ENCODE assay signal across 17 mouse cellular contexts in genomic region chr3:122322226-122322625, GRCm38 (mm10). TPM values are rescaled to one million over a fixed set of nuclear protein-coding genes. Genes with fewer than 3 reads are reported as not detected.
DNase-seq lines count a peak whose midpoint lies in the region; ATAC-seq and TF ChIP-seq lines count a peak whose summit lies in the region.
"Had no signal": no experiment of that assay in that cellular context is flagged by ENCODE, and none has a peak within 500 bp of the region (broad histone marks: within the 10 kb centered on the region; RNA-seq: fewer than 3 reads in every experiment).

No protein-coding gene starts in this region.

- H3K36me3 ChIP-seq in hindbrain, embryonic 10.5 days, result no peaks in the 10 kb centered on the region
- H3K36me3 ChIP-seq in hindbrain, embryonic 13.5 days, result no peaks in the 10 kb centered on the region
- H3K36me3 ChIP-seq in midbrain, embryonic 11.5 days (ENCODE audit: control insufficient read depth, insufficient read depth, low read length), result no peaks in the 10 kb centered on the region
- H3K36me3 ChIP-seq in midbrain, embryonic 15.5 days (replicated peaks), result no peaks in the 10 kb centered on the region
- H3K36me3 ChIP-seq in intestine, postnatal 0 days (ENCODE audit: control insufficient read depth, insufficient read depth), result no peaks in the 10 kb centered on the region
- no peaks in the 10 kb centered on the region for H3K36me3 ChIP-seq in stomach, postnatal 0 days (ENCODE audit: control insufficient read depth, insufficient read depth, low read length)
- no peaks in the 10 kb centered on the region for H3K36me3 ChIP-seq in liver, embryonic 11.5 days (ENCODE audit: control insufficient read depth, insufficient read depth, low read length)
- H3K36me3 ChIP-seq: embryonic facial prominence, embryonic 15.5 days; forebrain, embryonic 15.5 days; heart, embryonic 12.5 days had no signal

- TF ChIP-seq CTCF in intestine, postnatal 0 days (IDR thresholded peaks at IDR 0.05; ENCODE audit: low read depth), result no peak
- TF ChIP-seq CTCF in stomach, postnatal 0 days (IDR thresholded peaks at IDR 0.05; ENCODE audit: low read depth), result no peak

- no peak for TF ChIP-seq EP300 in stomach, postnatal 0 days (optimal IDR thresholded peaks at IDR 0.05)

- H3K4me1 ChIP-seq in hindbrain, embryonic 10.5 days (replicated peaks), result peaks cover 18% of the 10 kb centered on the region
- peaks cover 5% of the 10 kb centered on the region; the same call in 1 of the 2 replicates for H3K4me1 ChIP-seq in hindbrain, embryonic 13.5 days (replicated peaks)
- no peaks in the 10 kb centered on the region for H3K4me1 ChIP-seq in midbrain, embryonic 11.5 days (ENCODE audit: control insufficient read depth, insufficient read depth, low read length)
- no peaks in the 10 kb centered on the region for H3K4me1 ChIP-seq in midbrain, embryonic 15.5 days
- H3K4me1 ChIP-seq in intestine, postnatal 0 days (replicated peaks; ENCODE audit: control insufficient read depth, insufficient read depth, low read length), result no peaks in the 10 kb centered on the region
- no peaks in the 10 kb centered on the region for H3K4me1 ChIP-seq in stomach, postnatal 0 days (replicated peaks; ENCODE audit: control insufficient read depth, insufficient read depth)
- no peaks in the 10 kb centered on the region for H3K4me1 ChIP-seq in liver, embryonic 11.5 days (replicated peaks; ENCODE audit: control insufficient read depth, insufficient read depth, low read length)
- H3K4me1 ChIP-seq: forebrain, embryonic 15.5 days had no signal

- no peaks in the 10 kb centered on the region for H3K9me3 ChIP-seq in hindbrain, embryonic 10.5 days
- H3K9me3 ChIP-seq in hindbrain, embryonic 13.5 days, result no peaks in the 10 kb centered on the region
- H3K9me3 ChIP-seq in midbrain, embryonic 11.5 days (ENCODE audit: control insufficient read depth, low read length), result no peaks in the 10 kb centered on the region
- H3K9me3 ChIP-seq in midbrain, embryonic 15.5 days, result no peaks in the 10 kb centered on the region
- H3K9me3 ChIP-seq in intestine, postnatal 0 days (ENCODE audit: control insufficient read depth), result no peaks in the 10 kb centered on the region
- H3K9me3 ChIP-seq in stomach, postnatal 0 days (ENCODE audit: control insufficient read depth, low read length), result no peaks in the 10 kb centered on the region
- H3K9me3 ChIP-seq in liver, embryonic 11.5 days (ENCODE audit: control insufficient read depth, low read length), result no peaks in the 10 kb centered on the region
- H3K9me3 ChIP-seq: embryonic facial prominence, embryonic 15.5 days; forebrain, embryonic 15.5 days; heart, embryonic 12.5 days; megakaryocyte, embryonic 14.5 days had no signal

- no peaks in the 10 kb centered on the region for H3K27me3 ChIP-seq in hindbrain, embryonic 10.5 days (ENCODE audit: insufficient read depth, poor library complexity, severe bottlenecking)
- no peaks in the 10 kb centered on the region for H3K27me3 ChIP-seq in hindbrain, embryonic 13.5 days
- no peaks in the 10 kb centered on the region for H3K27me3 ChIP-seq in midbrain, embryonic 11.5 days (ENCODE audit: control insufficient read depth, insufficient read depth, low read length)
- no peaks in the 10 kb centered on the region for H3K27me3 ChIP-seq in midbrain, embryonic 15.5 days (replicated peaks)
- H3K27me3 ChIP-seq in intestine, postnatal 0 days (replicated peaks; ENCODE audit: control insufficient read depth, insufficient read depth, low read length), result no peaks in the 10 kb centered on the region
- H3K27me3 ChIP-seq in stomach, postnatal 0 days (ENCODE audit: control insufficient read depth, insufficient read depth, low read length), result no peaks in the 10 kb centered on the region
- no peaks in the 10 kb centered on the region for H3K27me3 ChIP-seq in liver, embryonic 11.5 days (replicated peaks; ENCODE audit: control insufficient read depth, insufficient read depth, low read length)
- H3K27me3 ChIP-seq: embryonic facial prominence, embryonic 15.5 days; forebrain, embryonic 15.5 days had no signal

- no peak overlapping the region for H3K4me3 ChIP-seq in hindbrain, embryonic 10.5 days
- H3K4me3 ChIP-seq in hindbrain, embryonic 13.5 days, result no peak overlapping the region
- no peak overlapping the region for H3K4me3 ChIP-seq in midbrain, embryonic 11.5 days (ENCODE audit: low read depth, low read length)
- no peak overlapping the region for H3K4me3 ChIP-seq in midbrain, embryonic 15.5 days
- H3K4me3 ChIP-seq in intestine, postnatal 0 days (ENCODE audit: low read depth, low read length), result no peak overlapping the region
- no peak overlapping the region for H3K4me3 ChIP-seq in stomach, postnatal 0 days (ENCODE audit: low read depth, low read length)
- no peak overlapping the region for H3K4me3 ChIP-seq in liver, embryonic 11.5 days (ENCODE audit: low read depth, low read length)
- H3K4me3 ChIP-seq: embryonic facial prominence, embryonic 15.5 days; forebrain, embryonic 15.5 days; heart, embryonic 12.5 days; megakaryocyte, embryonic 14.5 days had no signal

- DNase-seq in hindbrain, embryonic 10.5 days (ENCODE audit: low spot score), result no peak
- peak; percentile 70 for DNase-seq in midbrain, embryonic 11.5 days (ENCODE audit: low spot score, missing footprints)
- no peak for DNase-seq in stomach, postnatal 0 days (ENCODE audit: low spot score)
- no peak for DNase-seq in adipocyte (ENCODE audit: low spot score)
- no peak for DNase-seq in liver, embryonic 11.5 days (ENCODE audit: low spot score)
- DNase-seq: adrenal gland, postnatal 25 days; cerebellum, postnatal 14 days; gastrocnemius, postnatal 10 days; kidney, adult 11 months; liver, postnatal 0 days had no signal

- H3K27ac ChIP-seq in hindbrain, embryonic 10.5 days, result peak overlapping the region; percentile 18; the same call in 1 of the 2 replicates
- H3K27ac ChIP-seq in hindbrain, embryonic 13.5 days, result no peak overlapping the region
- H3K27ac ChIP-seq in midbrain, embryonic 11.5 days (ENCODE audit: low read depth, low read length), result no peak overlapping the region
- H3K27ac ChIP-seq in midbrain, embryonic 15.5 days, result no peak overlapping the region
- H3K27ac ChIP-seq in intestine, postnatal 0 days (ENCODE audit: low read depth, low read length), result no peak overlapping the region
- H3K27ac ChIP-seq in stomach, postnatal 0 days (replicated peaks), result no peak overlapping the region
- H3K27ac ChIP-seq in liver, embryonic 11.5 days (ENCODE audit: low read depth, low read length), result no peak overlapping the region
- H3K27ac ChIP-seq: embryonic facial prominence, embryonic 15.5 days; forebrain, embryonic 15.5 days had no signal

- H3K9ac ChIP-seq in hindbrain, embryonic 13.5 days, result no peak overlapping the region
- H3K9ac ChIP-seq in midbrain, embryonic 11.5 days (ENCODE audit: low read length), result no peak overlapping the region
- H3K9ac ChIP-seq in midbrain, embryonic 15.5 days, result no peak overlapping the region
- H3K9ac ChIP-seq in intestine, postnatal 0 days (ENCODE audit: low read depth, low read length), result no peak overlapping the region
- H3K9ac ChIP-seq in stomach, postnatal 0 days (ENCODE audit: low read length), result no peak overlapping the region
- no peak overlapping the region for H3K9ac ChIP-seq in liver, embryonic 11.5 days (ENCODE audit: low read depth, low read length)
- H3K9ac ChIP-seq: embryonic facial prominence, embryonic 15.5 days; forebrain, embryonic 15.5 days; heart, embryonic 12.5 days; liver, postnatal 0 days had no signal

- ATAC-seq in hindbrain, embryonic 13.5 days (ENCODE audit: low FRiP score), result no peak
- no peak for ATAC-seq in midbrain, embryonic 11.5 days (ENCODE audit: low FRiP score)
- no peak for ATAC-seq in midbrain, embryonic 15.5 days (replicated peaks)
- ATAC-seq in intestine, postnatal 0 days, result 0 out of 2 replicates have a peak, but pooled peaks have one; percentile 9
- ATAC-seq in stomach, postnatal 0 days (ENCODE audit: low FRiP score, low TSS enrichment), result peak; percentile 33; the same call in 1 of the 2 replicates
- ATAC-seq in liver, embryonic 11.5 days (replicated peaks; ENCODE audit: low FRiP score), result no peak
- ATAC-seq: forebrain, embryonic 15.5 days; liver, postnatal 0 days had no signal

- no peak overlapping the region for H3K4me2 ChIP-seq in hindbrain, embryonic 13.5 days
- H3K4me2 ChIP-seq in midbrain, embryonic 11.5 days, result no peak overlapping the region
- no peak overlapping the region for H3K4me2 ChIP-seq in midbrain, embryonic 15.5 days
- H3K4me2 ChIP-seq in intestine, postnatal 0 days (replicated peaks; ENCODE audit: low read depth), result no peak overlapping the region
- H3K4me2 ChIP-seq in stomach, postnatal 0 days (replicated peaks; ENCODE audit: low read depth), result no peak overlapping the region
- no peak overlapping the region for H3K4me2 ChIP-seq in liver, embryonic 11.5 days
- H3K4me2 ChIP-seq: embryonic facial prominence, embryonic 15.5 days; forebrain, embryonic 15.5 days; heart, embryonic 12.5 days had no signal

- WGBS in hindbrain, embryonic 10.5 days, result 75% methylated on average over 9 of the region's 9 CpGs
- 75% methylated on average over 9 of the region's 9 CpGs for WGBS in hindbrain, embryonic 13.5 days
- WGBS in midbrain, embryonic 11.5 days, result 79% methylated on average over 9 of the region's 9 CpGs
- WGBS in midbrain, embryonic 15.5 days, result 80% methylated on average over 9 of the region's 9 CpGs
- WGBS in intestine, postnatal 0 days, result 47% methylated on average over 9 of the region's 9 CpGs
- WGBS in stomach, postnatal 0 days, result 69% methylated on average over 9 of the region's 9 CpGs
- 70% methylated on average over 9 of the region's 9 CpGs for WGBS in liver, embryonic 11.5 days

RNA-seq across cellular contexts. Expression of gene Bcar3, which starts 28.3 kb away (rescaled TPM):
- 10.5 and 11.8 TPM in 2 replicates for polyA plus RNA-seq in hindbrain, embryonic 10.5 days (2016; fragmentation: Nextera tagmentation; extraction: Ambion mirVana)
- polyA plus RNA-seq in hindbrain, embryonic 13.5 days (2015; fragmentation: Nextera tagmentation; extraction: Ambion mirVana), result 6.1 and 7.9 TPM in 2 replicates
- polyA plus RNA-seq in midbrain, embryonic 11.5 days (2014; fragmentation: Nextera tagmentation; extraction: Ambion mirVana), result 16.6 and 16.7 TPM in 2 replicates
- 7.2 and 7.5 TPM in 2 replicates for polyA plus RNA-seq in midbrain, embryonic 15.5 days (2015; fragmentation: Nextera tagmentation; extraction: Ambion mirVana)
- polyA plus RNA-seq in intestine, postnatal 0 days (2015; fragmentation: Nextera tagmentation; extraction: Ambion mirVana), result 33.5 and 33.8 TPM in 2 replicates
- 12.1 and 12.6 TPM in 2 replicates for polyA plus RNA-seq in stomach, postnatal 0 days (2015; fragmentation: Nextera tagmentation; extraction: Ambion mirVana)
- 10.1 and 12.2 TPM in 2 replicates for polyA plus RNA-seq in liver, embryonic 11.5 days (2014; fragmentation: Nextera tagmentation; extraction: Ambion mirVana)

RNA-seq across cellular contexts. Expression of gene Dnttip2, which starts 48.0 kb away (rescaled TPM):
- 65.0 and 83.1 TPM in 2 replicates for polyA plus RNA-seq in hindbrain, embryonic 10.5 days (2016; fragmentation: Nextera tagmentation; extraction: Ambion mirVana)
- polyA plus RNA-seq in hindbrain, embryonic 13.5 days (2015; fragmentation: Nextera tagmentation; extraction: Ambion mirVana), result 58.2 and 59.6 TPM in 2 replicates
- polyA plus RNA-seq in midbrain, embryonic 11.5 days (2014; fragmentation: Nextera tagmentation; extraction: Ambion mirVana), result 96.8 and 104 TPM in 2 replicates
- 43.9 and 45.2 TPM in 2 replicates for polyA plus RNA-seq in midbrain, embryonic 15.5 days (2015; fragmentation: Nextera tagmentation; extraction: Ambion mirVana)
- polyA plus RNA-seq in intestine, postnatal 0 days (2015; fragmentation: Nextera tagmentation; extraction: Ambion mirVana), result 42.4 and 44.9 TPM in 2 replicates
- 37.1 and 39.2 TPM in 2 replicates for polyA plus RNA-seq in stomach, postnatal 0 days (2015; fragmentation: Nextera tagmentation; extraction: Ambion mirVana)
- 93.7 and 102 TPM in 2 replicates for polyA plus RNA-seq in liver, embryonic 11.5 days (2014; fragmentation: Nextera tagmentation; extraction: Ambion mirVana)

Comparison
In these comparisons a context has a peak if more than half of its experiments do, and no peak if none do; other contexts are left out.
1. ATAC-seq: peak in intestine, postnatal 0 days (single experiment) and stomach, postnatal 0 days (single experiment); none in hindbrain, embryonic 13.5 days (single experiment), midbrain, embryonic 11.5 days (single experiment), midbrain, embryonic 15.5 days (single experiment) and liver, embryonic 11.5 days (single experiment).